Mouse (Mus musculus) thymus, postnatal 25 days (tissue): Measurements from ENCODE around the gene Il17rd.

Experiments used
- DNase-seq: peaks from one replicate; pipeline ENCODE4 v3.0.0; 2022

Gene Il17rd

DNA sequence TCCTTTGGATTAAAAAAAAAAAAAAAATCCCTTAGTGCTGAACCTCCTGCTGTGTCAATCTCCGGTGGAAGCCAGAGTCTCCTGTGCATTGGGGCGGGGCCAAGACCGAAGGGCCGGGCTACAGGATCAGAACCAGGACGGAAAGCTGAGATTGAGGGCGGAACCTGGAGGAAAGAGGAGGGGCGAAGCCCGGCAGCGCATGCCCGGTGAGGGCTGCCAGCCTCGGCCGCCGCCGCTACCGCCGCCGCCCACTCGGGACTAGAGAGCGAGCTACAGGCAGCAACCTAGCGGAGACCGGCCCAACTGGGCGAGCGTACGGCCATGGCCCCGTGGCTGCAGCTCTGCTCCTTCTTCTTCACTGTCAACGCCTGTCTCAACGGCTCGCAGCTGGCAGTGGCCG lies at the start of gene Il17rd:
Gene Il17rd, plus strand, starts transcription at position 159 of the 400 bp plus-strand sequence.
- DNase-seq = peak; percentile 69

DNA sequence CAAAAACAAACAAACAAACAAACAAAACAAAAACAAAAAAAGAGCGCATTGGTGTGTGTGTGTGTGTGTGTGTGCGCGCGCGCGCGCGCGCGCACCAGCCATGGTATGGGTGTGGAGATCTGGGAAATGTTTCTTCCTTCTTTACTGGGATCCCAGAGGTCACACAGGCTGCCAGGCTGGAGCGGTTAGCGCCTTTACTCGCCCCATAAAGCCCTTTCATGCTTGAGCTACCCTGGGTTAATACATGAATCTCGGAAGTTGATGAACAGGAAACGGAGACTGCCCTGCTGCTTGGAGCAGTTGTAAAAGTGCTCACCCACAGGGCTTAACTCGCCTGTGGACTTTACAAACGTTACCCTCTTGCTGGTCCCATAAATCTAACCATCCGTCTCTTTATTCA lies 47.1 kb upstream of the Il17rd start:
- DNase-seq = no peak

DNA sequence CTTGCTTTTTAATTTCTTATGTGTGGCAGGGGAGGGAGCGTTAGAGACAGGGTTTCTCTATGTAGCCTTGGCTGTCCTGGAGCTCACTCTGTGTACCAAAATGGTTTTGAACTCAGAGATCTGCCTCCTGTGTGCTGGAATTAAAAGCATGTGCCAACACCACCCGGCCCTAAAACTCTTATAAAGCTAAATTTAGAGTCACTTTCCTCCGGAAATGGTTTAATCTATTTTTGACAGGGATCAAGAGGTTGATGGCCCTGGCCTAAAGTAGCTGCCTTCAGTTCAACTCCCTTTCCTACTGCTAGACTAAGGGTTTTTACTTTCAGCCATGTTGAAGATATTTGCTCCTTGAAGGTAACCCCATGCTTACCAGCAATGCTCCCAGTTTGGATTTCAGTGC lies 45.3 kb upstream of the Il17rd start:
- DNase-seq = no peak

DNA sequence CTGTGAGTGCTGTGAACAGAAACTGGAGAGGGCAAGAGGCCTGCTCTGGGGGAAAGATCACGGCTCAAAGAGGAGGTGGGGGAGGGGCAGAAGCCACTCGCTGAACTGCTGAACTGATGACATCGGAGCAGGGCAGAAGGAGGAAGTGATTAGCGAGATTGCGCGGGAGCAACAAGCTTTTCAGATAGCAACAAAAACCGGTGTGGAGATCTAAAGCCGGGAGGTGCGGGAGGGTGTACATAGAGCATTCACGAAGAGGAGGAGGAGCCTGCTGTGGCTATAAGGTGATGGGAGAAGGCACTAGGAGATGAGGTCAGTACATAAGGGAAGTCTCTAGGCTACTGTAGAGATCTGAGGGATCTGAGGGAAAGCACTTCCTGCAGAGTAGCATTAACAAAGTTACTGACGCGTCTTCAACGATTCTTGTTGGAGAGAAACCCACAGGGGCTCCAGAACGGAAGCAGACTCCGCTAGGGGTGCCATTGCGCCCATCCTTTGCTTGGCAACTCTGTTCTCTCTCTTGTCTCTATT lies 44.5 kb upstream of the Il17rd start, which contains the start of gene Hesx1:
Gene Hesx1, plus strand, starts transcription at position 206 of the 531 bp plus-strand sequence.
- DNase-seq = peak; percentile 78

DNA sequence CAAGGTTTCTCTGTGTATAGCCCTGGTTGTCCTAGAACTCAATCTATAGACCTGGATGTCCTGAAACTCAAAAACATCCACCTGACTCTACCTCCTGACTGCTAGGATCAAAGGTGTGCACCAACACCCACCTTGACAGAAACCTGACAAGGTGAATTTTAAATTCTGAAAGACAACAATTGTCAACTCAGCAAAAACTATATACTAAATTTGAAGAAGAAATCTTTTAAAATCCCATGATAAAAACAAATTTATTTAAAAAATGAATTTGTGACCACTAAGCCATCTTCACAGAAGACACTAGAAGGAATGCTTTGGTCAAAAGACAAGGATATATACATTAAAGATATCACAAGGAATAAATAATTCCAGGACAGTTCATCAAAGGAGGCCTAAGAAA lies 42.5 kb upstream of the Il17rd start:
- DNase-seq = no peak

DNA sequence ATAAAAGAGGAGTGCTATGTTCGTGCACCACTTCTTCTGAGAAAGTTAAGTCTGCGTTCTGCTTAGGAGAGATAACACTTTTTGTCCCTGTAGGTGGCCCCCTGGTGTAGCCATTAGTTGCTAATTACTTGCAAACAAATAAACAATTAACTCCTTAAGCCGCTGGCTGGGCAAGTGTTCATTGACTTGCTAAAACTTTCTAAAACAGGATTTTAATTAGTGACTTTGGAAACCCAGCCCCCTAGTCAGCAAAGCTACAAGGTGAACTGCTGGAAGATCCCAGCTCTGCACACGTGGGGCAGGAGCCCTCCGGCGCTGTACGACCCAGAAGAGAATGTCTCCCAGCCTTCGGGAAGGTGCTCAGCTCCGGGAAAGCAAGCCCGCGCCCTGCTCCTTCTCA lies 38.4 kb upstream of the Il17rd start:
- DNase-seq = no peak

DNA sequence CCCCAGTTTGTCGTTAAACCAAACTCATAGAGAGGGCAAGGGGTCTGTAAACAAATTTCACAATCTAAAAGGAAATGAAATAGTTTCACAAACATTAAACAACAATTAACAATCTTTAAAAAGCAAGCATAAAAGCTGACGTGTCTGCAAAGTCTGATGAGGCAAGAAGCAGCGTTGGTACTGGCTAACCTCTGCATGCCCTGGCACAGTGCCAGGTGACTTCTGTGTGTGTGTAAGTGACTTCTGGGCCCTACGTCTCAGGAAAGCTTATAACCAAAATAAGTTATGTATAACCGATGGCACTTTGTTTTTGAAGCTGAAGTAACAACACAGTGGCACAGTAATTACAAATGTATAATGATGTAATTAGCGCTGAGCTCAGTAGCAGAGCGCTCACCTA lies 33.8 kb upstream of the Il17rd start:
- no peak for DNase-seq

DNA sequence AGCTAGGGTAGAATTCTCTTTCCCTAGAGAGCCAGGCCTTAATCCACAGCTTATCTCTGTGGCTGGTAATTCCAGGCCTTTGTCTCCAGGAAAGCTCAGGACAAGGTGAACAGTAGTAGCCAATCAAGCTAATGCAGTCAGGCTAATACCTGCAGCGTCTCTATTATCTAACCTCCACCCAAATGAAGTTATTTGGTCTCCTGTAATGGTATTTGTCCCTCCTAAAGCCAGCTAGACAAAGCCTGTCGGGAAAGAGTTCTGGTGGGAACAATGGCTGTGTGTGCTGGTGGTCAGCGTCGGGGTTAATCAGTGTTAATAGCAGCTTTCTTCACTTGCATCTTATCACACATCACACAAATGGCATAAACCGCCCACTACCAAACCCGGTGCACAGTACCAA lies 32.8 kb upstream of the Il17rd start:
- DNase-seq = no peak

DNA sequence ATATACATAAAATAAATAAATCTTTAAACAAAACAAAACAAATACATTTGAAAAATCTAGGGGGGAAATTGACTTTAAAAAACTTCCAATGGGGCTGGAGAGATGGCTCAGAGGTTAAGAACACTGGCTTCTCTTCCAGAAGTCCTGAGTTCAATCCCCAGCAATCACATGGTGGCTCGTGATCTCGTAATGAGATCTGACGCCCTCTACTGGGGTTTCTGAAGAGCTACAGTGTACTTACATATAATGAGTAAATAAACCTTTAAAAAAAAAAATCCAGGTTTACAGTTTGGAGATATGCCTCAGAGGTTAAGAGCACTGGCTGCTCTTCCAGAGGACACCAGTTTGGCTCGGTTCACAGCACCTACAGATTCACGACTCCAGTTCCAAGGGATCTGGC lies 27.2 kb upstream of the Il17rd start:
- DNase-seq = no peak

DNA sequence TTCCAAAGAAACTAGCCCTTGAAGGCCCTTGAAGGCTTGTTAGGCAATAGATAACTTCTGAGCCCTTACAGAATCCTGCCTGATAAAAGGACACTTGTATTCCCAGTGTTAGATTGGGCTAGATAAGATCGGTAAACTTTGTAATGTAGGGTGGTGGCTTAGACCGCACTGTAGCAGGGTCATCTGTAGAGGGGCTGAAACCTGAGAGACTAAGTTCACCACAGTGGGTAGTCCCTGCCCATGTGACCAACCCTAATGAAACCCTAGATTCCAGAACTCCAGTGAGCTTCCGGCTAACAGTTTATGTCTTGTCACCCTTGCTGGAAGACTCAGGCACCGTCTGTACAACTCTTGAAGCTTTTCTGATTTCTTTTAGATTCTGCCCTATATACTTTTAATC lies 25.1 kb upstream of the Il17rd start:
- DNase-seq = no peak

DNA sequence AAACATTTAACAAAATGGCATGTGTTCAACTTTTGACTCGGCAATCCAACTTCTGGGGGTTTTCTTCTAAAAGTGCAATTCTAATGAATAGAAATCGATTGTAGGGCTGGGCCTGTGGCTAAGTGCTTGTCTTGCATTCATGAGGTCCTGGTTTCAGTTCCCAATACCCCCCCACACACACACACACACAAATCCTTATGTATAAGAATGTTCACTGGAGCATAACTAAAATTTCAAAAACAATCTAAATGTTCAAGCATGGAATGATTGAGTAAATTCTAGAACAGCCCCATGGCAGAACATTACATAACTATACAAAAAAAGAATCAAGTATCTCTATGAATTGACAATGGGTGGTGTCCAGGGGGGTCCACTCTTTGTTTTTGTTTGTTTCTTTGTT lies 20.8 kb upstream of the Il17rd start:
- no peak for DNase-seq

DNA sequence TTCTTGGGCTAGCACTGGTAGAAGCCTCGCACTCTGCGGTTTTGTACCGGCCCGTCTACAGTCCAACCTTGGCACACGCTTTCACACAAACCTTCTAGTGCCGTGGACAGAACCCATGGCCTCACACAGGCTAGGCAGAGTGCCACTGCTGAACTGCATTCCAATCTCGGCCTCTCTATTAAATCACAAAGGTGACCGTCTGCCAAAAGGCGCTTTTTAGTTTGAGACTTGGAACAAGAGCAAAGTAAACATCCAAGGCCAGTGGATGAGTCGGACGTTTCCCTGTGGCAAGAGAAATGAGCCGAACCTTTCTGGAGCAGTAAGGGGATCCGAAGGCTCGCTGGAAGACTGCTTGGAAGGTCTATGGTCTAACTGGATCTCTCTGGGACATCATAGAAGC lies 18.9 kb upstream of the Il17rd start:
- DNase-seq = no peak

DNA sequence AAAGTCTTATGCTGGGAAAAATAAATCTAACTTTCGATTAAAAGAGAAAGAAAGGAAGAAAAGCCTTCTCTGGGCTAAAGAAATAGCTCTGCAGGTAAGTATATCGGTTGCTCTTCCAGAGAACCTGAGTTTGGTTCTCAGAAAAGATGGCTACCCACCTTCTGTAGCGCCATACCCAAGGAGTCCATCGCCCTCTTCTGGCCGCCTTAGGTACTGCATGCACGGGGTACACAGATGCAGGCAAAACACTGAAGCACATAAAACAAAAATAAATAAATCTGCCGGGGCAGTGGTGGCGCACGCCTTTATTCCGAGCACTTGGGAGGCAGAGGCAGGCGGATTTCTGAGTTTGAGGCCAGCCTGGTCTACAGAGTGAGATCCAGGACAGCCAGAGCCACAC lies 15.9 kb upstream of the Il17rd start:
- DNase-seq = peak; percentile 73

DNA sequence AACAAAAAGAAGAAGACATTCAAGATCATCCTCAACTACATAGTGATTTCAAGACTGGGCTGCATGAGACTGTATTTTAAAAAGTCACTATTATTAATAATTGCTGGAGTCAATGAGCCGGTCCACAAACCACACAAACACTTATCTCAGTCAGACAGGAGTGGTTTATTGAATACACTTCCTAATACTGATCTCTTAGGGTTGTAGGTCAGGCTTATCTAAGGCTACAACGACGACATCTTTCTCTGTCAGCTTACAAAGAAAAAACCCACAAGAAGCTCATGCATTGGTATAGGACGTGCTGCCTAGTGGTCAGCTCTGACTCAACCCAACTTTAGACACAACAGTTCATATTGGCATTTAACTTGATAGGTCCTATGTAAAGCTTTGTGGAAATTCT lies 14.1 kb upstream of the Il17rd start:
- DNase-seq = no peak

DNA sequence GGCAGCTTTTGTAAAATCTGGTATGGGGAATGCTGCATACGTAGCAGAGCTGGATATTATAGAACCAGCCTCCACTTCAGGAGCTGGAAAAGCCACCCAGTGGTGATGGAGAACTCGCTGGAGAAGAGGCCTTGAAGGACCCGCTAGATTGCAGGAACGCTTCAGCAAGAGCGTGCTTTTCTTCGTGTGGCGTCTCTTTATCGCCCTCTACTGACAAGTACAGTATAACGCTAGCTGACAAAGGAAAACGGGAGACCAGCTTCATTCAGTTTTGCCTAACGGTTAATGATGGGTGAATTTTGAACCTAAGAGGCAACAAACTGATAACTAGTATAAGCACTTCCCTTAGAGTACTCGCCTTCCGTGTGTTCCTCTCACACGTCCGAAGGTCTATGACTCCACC lies 9.0 kb upstream of the Il17rd start:
- peak; percentile 36 for DNase-seq

DNA sequence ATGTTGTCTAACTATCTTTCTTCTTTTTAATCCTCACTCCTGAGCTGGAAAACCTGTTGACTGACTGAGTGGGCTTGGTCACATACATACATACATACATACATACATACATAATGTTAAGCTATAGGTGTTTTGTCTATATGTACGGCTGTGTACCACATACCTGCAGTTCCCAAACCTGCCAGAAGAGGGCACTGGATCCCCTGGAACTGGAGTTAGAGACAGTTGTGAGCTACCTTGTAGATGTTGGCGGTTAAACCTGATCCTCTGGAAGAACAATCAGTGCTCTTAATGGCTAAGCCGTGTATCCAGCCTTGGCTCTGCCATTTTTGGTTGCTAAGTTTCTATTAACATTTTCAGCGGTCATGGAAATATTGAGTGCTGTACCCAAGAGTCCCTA lies 7.6 kb upstream of the Il17rd start:
- DNase-seq = peak; percentile 76

DNA sequence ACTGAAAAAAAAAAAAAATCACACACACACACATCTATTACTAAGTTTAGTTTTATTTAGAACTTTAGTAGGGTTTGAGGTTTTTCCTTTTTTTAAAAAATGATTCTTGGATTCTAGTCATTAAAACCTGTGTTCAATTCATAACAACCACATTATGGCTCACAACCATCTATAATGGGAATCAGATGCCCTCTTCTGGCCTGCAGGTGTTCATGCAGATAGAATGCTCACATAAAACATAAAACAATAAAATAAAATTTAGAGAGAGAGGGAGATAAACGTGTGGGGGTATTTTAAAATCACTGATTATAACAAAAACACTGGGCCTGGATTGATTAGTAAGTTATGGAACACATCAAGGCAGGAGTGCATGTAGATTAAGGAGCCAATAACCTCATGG lies 1.2 kb upstream of the Il17rd start:
- no peak for DNase-seq

DNA sequence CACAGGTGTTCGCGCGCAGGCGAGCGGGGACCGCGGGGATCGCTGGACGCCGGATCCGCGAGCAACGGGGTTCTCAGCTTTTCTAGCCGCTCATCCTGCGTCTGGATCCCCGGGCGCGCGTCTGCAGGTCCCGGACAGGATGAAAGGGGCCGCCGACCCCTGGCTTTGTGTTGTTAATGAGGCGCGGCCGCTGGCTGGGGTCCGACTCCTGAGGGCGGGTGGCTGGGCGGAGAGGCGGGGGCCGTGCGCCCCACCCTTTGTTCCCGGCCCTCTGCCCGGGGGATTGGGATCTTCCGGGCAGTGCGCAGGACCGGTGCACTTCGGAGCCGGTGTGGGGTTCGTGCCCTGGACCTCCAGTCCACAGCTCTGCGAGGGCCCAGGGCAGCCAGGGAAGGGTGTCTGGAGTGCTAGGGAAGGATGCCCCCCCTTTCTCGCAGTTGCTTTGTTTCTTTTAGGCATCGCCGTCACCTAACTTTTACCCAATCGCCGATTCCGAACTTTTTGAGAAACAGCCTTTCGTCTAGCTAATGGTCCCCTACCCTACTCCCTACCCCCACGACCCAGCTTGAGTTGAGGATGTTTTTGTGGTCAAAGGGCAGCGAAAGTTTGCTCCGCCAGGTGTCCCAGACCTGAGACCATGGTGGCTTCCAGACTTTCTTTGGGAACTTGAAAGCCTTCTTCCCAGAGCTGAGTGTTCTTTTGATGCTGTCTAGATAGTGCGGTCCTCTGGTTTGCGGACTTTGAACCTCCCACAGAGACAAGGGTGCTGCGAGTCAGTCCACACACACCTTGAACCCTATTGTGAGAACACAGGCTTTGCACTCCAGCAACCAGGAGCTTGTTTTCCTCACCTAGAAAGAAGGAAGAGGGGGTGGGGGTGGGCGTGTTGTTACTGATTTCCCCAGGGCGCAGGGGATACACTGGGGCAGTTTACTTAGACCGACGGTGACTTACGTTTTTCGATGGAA lies 824 bp downstream of the Il17rd start:
- DNase-seq = no peak

DNA sequence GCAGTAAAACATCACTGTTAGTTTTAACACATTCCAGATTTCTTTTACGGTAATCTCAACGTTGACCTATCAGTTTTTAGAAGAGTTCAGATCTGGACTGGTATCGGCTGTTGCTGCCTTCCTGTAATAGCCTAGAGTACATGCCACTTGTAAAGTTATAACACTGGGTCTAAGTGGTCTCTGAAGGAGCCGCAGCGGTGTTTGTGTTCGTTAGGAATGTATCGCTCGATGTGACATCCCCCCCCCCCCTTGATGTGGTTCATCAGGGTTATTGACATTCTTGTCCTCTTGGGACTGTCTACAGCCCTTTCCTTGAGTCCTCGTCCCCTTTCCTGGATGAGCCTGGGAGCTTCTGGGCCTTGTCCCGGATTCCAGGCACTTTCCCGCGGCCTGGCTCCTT lies 1.7 kb downstream of the Il17rd start:
- no peak for DNase-seq

DNA sequence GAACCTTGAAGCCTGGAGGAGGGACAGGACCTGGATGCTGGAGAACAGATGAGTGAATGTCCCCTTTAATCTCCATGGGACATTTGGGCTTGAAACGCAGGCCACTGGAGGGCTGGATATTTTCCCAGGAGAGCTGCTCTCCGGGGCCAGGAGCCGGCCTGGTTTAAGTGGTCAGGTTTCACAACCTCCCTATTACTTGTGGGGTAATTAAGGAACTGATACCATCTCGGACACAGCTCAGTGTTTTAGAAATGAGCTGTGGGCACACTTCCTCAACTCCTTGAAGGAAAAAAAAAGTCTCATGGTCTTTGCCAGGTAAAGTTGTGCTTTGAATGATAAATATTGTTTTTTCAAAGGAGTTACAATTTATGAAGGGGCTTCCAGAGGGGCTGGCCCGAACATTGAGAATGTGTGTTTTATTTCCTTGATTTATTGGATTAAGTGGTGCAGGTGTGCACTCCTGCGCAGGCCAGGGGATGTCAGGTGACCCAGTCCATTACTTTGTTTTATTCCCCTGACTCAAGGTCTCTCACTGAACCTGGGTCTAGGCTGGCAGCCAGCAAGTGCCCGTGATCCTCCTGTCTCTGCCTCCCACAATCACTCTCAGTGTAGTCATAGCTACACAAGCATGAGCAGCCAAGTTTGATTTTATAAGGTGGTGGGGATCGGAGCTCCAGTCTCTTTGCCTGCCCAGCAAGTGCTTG lies 3.7 kb downstream of the Il17rd start:
- DNase-seq = no peak

DNA sequence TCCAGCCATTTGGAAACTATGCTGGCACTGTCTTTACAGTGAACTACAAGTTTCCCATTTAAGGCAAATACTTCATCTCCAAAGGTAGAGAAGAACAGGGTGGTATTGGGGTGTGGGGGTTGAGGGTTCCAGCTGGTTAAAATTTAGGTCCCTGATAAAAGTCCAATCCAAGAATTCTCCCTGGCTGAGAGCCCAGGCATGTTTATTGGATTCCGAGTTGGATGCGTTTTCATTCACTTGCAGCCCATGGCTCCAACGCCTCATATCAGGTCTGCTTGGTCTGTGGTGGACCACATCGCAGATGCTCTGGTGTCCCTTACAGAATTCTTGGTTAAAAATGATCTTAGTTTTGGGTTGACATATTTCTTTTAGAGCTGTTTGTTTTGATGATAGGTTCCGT lies 4.7 kb downstream of the Il17rd start:
- DNase-seq = no peak

DNA sequence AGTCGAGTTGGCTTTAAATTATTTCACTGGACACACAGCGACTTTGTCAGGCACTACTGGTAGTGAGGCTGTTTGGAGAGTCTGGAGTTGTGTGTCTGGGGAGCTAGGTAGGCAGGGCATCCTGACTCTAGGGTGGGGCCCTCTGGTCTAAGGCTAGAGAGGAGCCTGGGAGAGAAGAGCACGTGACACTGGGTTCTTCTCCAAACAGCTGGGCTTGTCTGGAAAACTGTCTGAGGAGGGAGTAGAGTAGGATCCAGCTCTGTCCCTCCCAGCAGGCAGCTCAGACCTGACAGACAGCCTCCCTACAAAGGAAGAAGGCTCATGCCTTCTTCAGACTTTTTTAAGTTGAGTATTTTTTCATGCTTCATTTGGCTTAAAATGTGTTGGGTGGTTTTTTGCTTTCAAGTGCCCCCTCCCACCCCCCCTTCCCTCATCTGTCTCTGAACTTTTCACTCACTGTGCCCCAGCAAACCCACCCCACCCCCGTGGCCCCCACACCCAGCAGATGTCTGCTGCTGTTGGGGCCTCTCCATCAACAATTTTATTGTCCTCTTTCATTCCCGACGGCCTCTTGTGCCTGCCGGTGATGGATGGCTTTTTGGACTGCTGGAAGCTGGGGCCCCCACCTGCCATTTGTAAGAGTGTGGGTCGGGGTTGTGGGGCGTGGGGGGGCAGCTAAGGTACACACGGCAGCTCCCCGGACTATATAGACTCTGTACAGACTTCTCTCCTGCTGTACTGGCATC lies 5.7 kb downstream of the Il17rd start:
- no peak for DNase-seq

DNA sequence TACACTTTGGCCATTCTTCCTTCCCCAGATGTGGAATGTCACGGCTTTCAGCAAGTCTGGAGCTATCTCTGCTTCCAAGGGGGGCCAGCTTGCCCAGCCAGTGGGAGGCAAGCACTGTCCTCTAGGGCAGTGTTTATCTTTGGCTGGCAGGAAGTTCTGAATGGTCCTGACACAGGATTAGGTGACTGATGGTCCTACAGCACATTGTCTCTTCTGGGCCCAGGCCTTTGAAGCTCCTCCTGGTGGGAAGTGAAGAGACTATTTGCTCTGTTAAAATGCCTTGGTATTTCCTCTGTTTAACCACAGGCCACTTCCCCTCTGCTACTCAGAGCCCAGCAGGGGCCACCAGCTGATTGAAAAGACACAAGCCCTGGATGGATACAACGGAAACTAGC lies 6.2 kb downstream of the Il17rd start:
- DNase-seq = peak; percentile 19
